Comparison of ENCODE assay signal across 16 mouse cellular contexts in genomic region chr16:90007391-90007977, GRCm38 (mm10).
"Had no signal": no experiment of that assay in that cellular context is flagged by ENCODE, and none has a peak within 500 bp of the region (broad histone marks: within the 10 kb centered on the region; RNA-seq: fewer than 3 reads in every experiment).

No protein-coding gene starts in this region.

- ATAC-seq: inflammation-experienced regulatory T-cells, adult 6 months had no signal

- H3K27me3 ChIP-seq: liver, embryonic 15.5 days; neural tube, embryonic 15.5 days had no signal

- H3K27ac ChIP-seq: kidney, postnatal 0 days; liver, embryonic 15.5 days; midbrain, embryonic 10.5 days; neural tube, embryonic 15.5 days had no signal

- DNase-seq: kidney, adult 9 months; kidney, postnatal 36 days; left cerebral cortex, postnatal 4 days; lung, embryonic 14.5 days; lung, postnatal 10 days; lung, postnatal 4 days; midbrain, embryonic 14.5 days; thymus, adult 18-20 months; thymus, postnatal 14 days had no signal

- H3K4me2 ChIP-seq: liver, embryonic 11.5 days; liver, embryonic 15.5 days; lung, embryonic 14.5 days; neural tube, embryonic 15.5 days had no signal

- H3K4me3 ChIP-seq: liver, embryonic 15.5 days; midbrain, embryonic 10.5 days; myocyte; neural tube, embryonic 15.5 days had no signal

- H3K9me3 ChIP-seq: liver, embryonic 15.5 days; neural tube, embryonic 15.5 days had no signal

- H3K4me1 ChIP-seq: liver, embryonic 15.5 days had no signal

- H3K9ac ChIP-seq: liver, embryonic 15.5 days; lung, embryonic 14.5 days; neural tube, embryonic 15.5 days had no signal

- H3K36me3 ChIP-seq: liver, embryonic 15.5 days; midbrain, embryonic 10.5 days; neural tube, embryonic 15.5 days had no signal
